Comparison of ENCODE assay signal across 20 mouse cellular contexts in the genomic region with DNA sequence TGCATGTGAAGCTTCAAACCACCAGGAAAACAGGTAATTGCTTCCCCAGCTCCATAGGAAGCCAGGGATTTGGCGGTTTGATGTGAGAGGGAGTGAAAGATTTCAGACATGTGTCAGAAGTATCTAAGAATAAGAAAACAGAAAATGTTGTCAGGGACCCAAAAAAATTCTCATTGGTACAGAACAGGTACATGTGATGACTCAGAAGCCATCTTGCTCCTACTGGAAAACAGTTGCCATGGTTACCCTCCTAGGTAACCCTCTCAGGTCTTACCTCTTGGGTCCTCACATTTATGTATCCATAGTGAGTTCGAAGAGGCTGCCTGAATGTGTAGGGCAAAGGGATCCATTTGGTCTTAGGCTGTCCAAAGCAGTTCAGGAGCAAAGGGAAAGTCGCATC.
A peak's percentile ranks its signal among the peaks of the same experiment; 100 is the strongest.
DNase-seq lines count a peak whose midpoint lies in the region; ATAC-seq lines count a peak whose summit lies in the region.
"Had no signal": no experiment of that assay in that cellular context is flagged by ENCODE, and none has a peak within 500 bp of the region (broad histone marks: within the 10 kb centered on the region; RNA-seq: fewer than 3 reads in every experiment).

No protein-coding gene starts in this region.

- no peak overlapping the region for H3K4me2 ChIP-seq in forebrain, embryonic 11.5 days (ENCODE audit: low read depth, low read length, severe bottlenecking)
- H3K4me2 ChIP-seq in neural tube, embryonic 12.5 days (replicated peaks) = no peak overlapping the region
- H3K4me2 ChIP-seq in hindbrain, embryonic 16.5 days (ENCODE audit: low read length) = no peak overlapping the region
- H3K4me2 ChIP-seq: limb, embryonic 15.5 days; liver, embryonic 15.5 days; stomach, embryonic 15.5 days had no signal

- no peak for ATAC-seq in forebrain, embryonic 11.5 days (replicated peaks; ENCODE audit: low FRiP score)
- 0 out of 2 replicates have a peak, but pooled peaks have one; percentile 21 for ATAC-seq in neural tube, embryonic 12.5 days (ENCODE audit: low FRiP score, low read depth)
- peak; percentile 62; the same call in 1 of the 2 replicates for ATAC-seq in hindbrain, embryonic 16.5 days
- no peak for ATAC-seq in megakaryocyte-erythroid progenitor cell, adult 5-6 weeks (replicated peaks; ENCODE audit: low FRiP score, low TSS enrichment, poor library complexity, severe bottlenecking)
- ATAC-seq: intestine, postnatal 0 days; Patski had no signal

- no peak overlapping the region for H3K4me3 ChIP-seq in forebrain, embryonic 11.5 days (ENCODE audit: low read depth, low read length)
- H3K4me3 ChIP-seq in forebrain, embryonic 10.5 days = no peak overlapping the region
- no peak overlapping the region for H3K4me3 ChIP-seq in neural tube, embryonic 12.5 days
- H3K4me3 ChIP-seq in hindbrain, embryonic 16.5 days (ENCODE audit: low read length) = no peak overlapping the region
- H3K4me3 ChIP-seq: layer of hippocampus, adult 2 months; limb, embryonic 15.5 days; liver, embryonic 15.5 days; stomach, embryonic 15.5 days had no signal

- no peaks in the 10 kb centered on the region for H3K36me3 ChIP-seq in forebrain, embryonic 11.5 days (ENCODE audit: control insufficient read depth, insufficient read depth, low read length)
- H3K36me3 ChIP-seq in forebrain, embryonic 10.5 days (replicated peaks) = no peaks in the 10 kb centered on the region; the same call in 1 of the 2 replicates
- H3K36me3 ChIP-seq in neural tube, embryonic 12.5 days = no peaks in the 10 kb centered on the region
- no peaks in the 10 kb centered on the region for H3K36me3 ChIP-seq in hindbrain, embryonic 16.5 days (ENCODE audit: control insufficient read depth, insufficient read depth, low read length)
- H3K36me3 ChIP-seq: limb, embryonic 15.5 days; liver, embryonic 15.5 days; stomach, embryonic 15.5 days had no signal

- H3K27ac ChIP-seq in forebrain, embryonic 11.5 days (ENCODE audit: low read depth, low read length) = no peak overlapping the region
- H3K27ac ChIP-seq in forebrain, embryonic 10.5 days = no peak overlapping the region
- H3K27ac ChIP-seq in neural tube, embryonic 12.5 days = no peak overlapping the region
- peak overlapping the region; percentile 19; the same call in 1 of the 2 replicates for H3K27ac ChIP-seq in hindbrain, embryonic 16.5 days (ENCODE audit: low read depth, low read length)
- H3K27ac ChIP-seq: layer of hippocampus, adult 2 months; limb, embryonic 15.5 days; liver, embryonic 15.5 days; stomach, embryonic 15.5 days had no signal

- 88% methylated on average over 3 of the region's 3 CpGs for WGBS in forebrain, embryonic 11.5 days
- WGBS in forebrain, embryonic 10.5 days = 90% methylated on average over 3 of the region's 3 CpGs
- WGBS in neural tube, embryonic 12.5 days = 80% methylated on average over 3 of the region's 3 CpGs
- WGBS in hindbrain, embryonic 16.5 days = 79% methylated on average over 3 of the region's 3 CpGs

- no peaks in the 10 kb centered on the region for H3K9me3 ChIP-seq in forebrain, embryonic 11.5 days (ENCODE audit: control insufficient read depth, low read length)
- H3K9me3 ChIP-seq in forebrain, embryonic 10.5 days = no peaks in the 10 kb centered on the region
- H3K9me3 ChIP-seq in neural tube, embryonic 12.5 days = no peaks in the 10 kb centered on the region
- no peaks in the 10 kb centered on the region for H3K9me3 ChIP-seq in hindbrain, embryonic 16.5 days (ENCODE audit: control insufficient read depth, low read length)
- H3K9me3 ChIP-seq: limb, embryonic 15.5 days; liver, embryonic 15.5 days; stomach, embryonic 15.5 days had no signal

- DNase-seq in forebrain, embryonic 11.5 days (ENCODE audit: low spot score) = peak; percentile 13
- DNase-seq in forebrain, embryonic 10.5 days (ENCODE audit: extremely low spot score, low spot score) = no peak
- DNase-seq in neural tube, embryonic 10.5 days (ENCODE audit: extremely low spot score, low spot score) = no peak
- DNase-seq in testis, postnatal 10 days (ENCODE audit: low spot score) = no peak
- DNase-seq in layer of hippocampus, adult 8-10 months (ENCODE audit: low spot score in 2 of 2) = no peak
- DNase-seq: adrenal gland, postnatal 14 days; cerebellum, adult 8-10 months; gastrocnemius, postnatal 10 days; heart, adult 18-20 months; retina, postnatal 1 day; thymus, adult 2 months had no signal

- H3K4me1 ChIP-seq in forebrain, embryonic 11.5 days (replicated peaks; ENCODE audit: control insufficient read depth, insufficient read depth, low read length) = no peaks in the 10 kb centered on the region
- H3K4me1 ChIP-seq in forebrain, embryonic 10.5 days = peaks cover 28% of the 10 kb centered on the region
- peaks cover 8% of the 10 kb centered on the region; the same call in 1 of the 2 replicates for H3K4me1 ChIP-seq in neural tube, embryonic 12.5 days
- H3K4me1 ChIP-seq in hindbrain, embryonic 16.5 days (ENCODE audit: control insufficient read depth, insufficient read depth, low read depth, low read length) = peaks cover 8% of the 10 kb centered on the region
- H3K4me1 ChIP-seq: stomach, embryonic 15.5 days had no signal

- no peaks in the 10 kb centered on the region for H3K27me3 ChIP-seq in forebrain, embryonic 11.5 days (ENCODE audit: control insufficient read depth, insufficient read depth, low read length)
- H3K27me3 ChIP-seq in forebrain, embryonic 10.5 days (ENCODE audit: poor library complexity, severe bottlenecking) = no peaks in the 10 kb centered on the region
- H3K27me3 ChIP-seq in neural tube, embryonic 12.5 days (replicated peaks) = no peaks in the 10 kb centered on the region
- H3K27me3 ChIP-seq in hindbrain, embryonic 16.5 days (replicated peaks; ENCODE audit: control insufficient read depth, insufficient read depth, low read length) = no peaks in the 10 kb centered on the region
- H3K27me3 ChIP-seq: limb, embryonic 15.5 days; liver, embryonic 15.5 days; Patski; stomach, embryonic 15.5 days had no signal

- no peak overlapping the region for H3K9ac ChIP-seq in forebrain, embryonic 11.5 days (ENCODE audit: low read length)
- no peak overlapping the region for H3K9ac ChIP-seq in neural tube, embryonic 12.5 days
- H3K9ac ChIP-seq in hindbrain, embryonic 16.5 days (ENCODE audit: low read depth, low read length) = no peak overlapping the region
- H3K9ac ChIP-seq: limb, embryonic 15.5 days; liver, embryonic 15.5 days; stomach, embryonic 15.5 days had no signal

Comparison
In these comparisons a context has a peak if more than half of its experiments do, and no peak if none do; other contexts are left out.
1. ATAC-seq: peak in neural tube, embryonic 12.5 days (single experiment) and hindbrain, embryonic 16.5 days (single experiment); none in forebrain, embryonic 11.5 days (single experiment) and megakaryocyte-erythroid progenitor cell, adult 5-6 weeks (single experiment).